Mouse (Mus musculus) ES-Bruce4 (cell line): Measurements from ENCODE around the gene 4930469K13Rik. TPM values are rescaled to one million over a fixed set of nuclear protein-coding genes. Genes with fewer than 3 reads are reported as not detected.

Experiments
- H3K27ac ChIP-seq: 2 replicates; pipeline ENCODE4 v1.5.1; 2012; ENCODE audit warnings: low read length, inconsistent platforms; ENCODE audit not compliant: insufficient read depth
- H3K27me3 ChIP-seq: 2 replicates; pipeline ENCODE4 v1.6.1; 2012; ENCODE audit warnings: mild to moderate bottlenecking, low read length, inconsistent platforms; ENCODE audit not compliant: control insufficient read depth, poor library complexity, insufficient read depth, severe bottlenecking
- H3K36me3 ChIP-seq: 2 replicates; pipeline ENCODE4 v1.6.1; 2012; ENCODE audit warnings: inconsistent platforms, mild to moderate bottlenecking, low read length, moderate library complexity; ENCODE audit not compliant: control insufficient read depth, poor library complexity, insufficient read depth, severe bottlenecking
- H3K4me1 ChIP-seq: one replicate; pipeline ENCODE4 v1.8.1; 2011; ENCODE audit warnings: low read length; ENCODE audit not compliant: control insufficient read depth, insufficient read depth
- H3K4me3 ChIP-seq: 2 replicates; pipeline ENCODE4 v1.5.1; 2011; ENCODE audit warnings: low read depth, mild to moderate bottlenecking, low read length
- H3K9ac ChIP-seq: 2 replicates; pipeline ENCODE4 v1.6.1; 2012; ENCODE audit warnings: low read depth, mild to moderate bottlenecking, inconsistent platforms; ENCODE audit not compliant: poor library complexity, severe bottlenecking
- H3K9me3 ChIP-seq: replicated peaks from 2 replicates; pipeline ENCODE4 v1.6.1; 2012; ENCODE audit warnings: mild to moderate bottlenecking, low read length, inconsistent platforms; ENCODE audit not compliant: control insufficient read depth, poor library complexity, insufficient read depth, severe bottlenecking
- CTCF ChIP-seq: IDR thresholded peaks from one replicate; pipeline ENCODE4 v1.8.1; 2011; ENCODE audit warnings: low read depth, low read length
- EP300 ChIP-seq: IDR thresholded peaks from 2 replicates; pipeline ENCODE4 v1.6.1; 2011; ENCODE audit warnings: low read depth, low read length; ENCODE audit not compliant: insufficient read depth
- POLR2A ChIP-seq: IDR thresholded peaks from one replicate; pipeline ENCODE4 v1.8.1; 2011; ENCODE audit warnings: low read length; ENCODE audit not compliant: insufficient read depth
- polyA plus RNA-seq: library from polyadenylated mRNA; stranded (reverse); fragments of >200 nt; gene quantifications from 2 replicates; pipeline ENCODE4 v1.2.4, GENCODE M21; 2011; ENCODE audit warnings: low read depth; ENCODE audit not compliant: missing spikeins, insufficient read depth, insufficient read length

4930469K13Rik gene
- polyA plus RNA-seq, 1 experiment: not detected

- no peak overlapping the region for H3K9ac ChIP-seq
- no peaks in the 10 kb centered on the region for H3K9me3 ChIP-seq
- no peak overlapping the region for H3K4me3 ChIP-seq
- no peaks in the 10 kb centered on the region for H3K27me3 ChIP-seq
- peaks cover 2% of the 10 kb centered on the region for H3K4me1 ChIP-seq
- TF ChIP-seq EP300 (no peak), CTCF (peak; percentile 88)
- H3K27ac ChIP-seq: no peak overlapping the region
- H3K36me3 ChIP-seq: no peaks in the 10 kb centered on the region
Measured at GRCm38 (mm10) chr11:34073776-34074175, 24.6 kb downstream of the 4930469K13Rik start.

GRCm38 (mm10) chr11:34072309-34072708 lies 26.0 kb downstream of the 4930469K13Rik start:
- peaks cover 2% of the 10 kb centered on the region for H3K4me1 ChIP-seq
- no peaks in the 10 kb centered on the region for H3K27me3 ChIP-seq
- no peak for TF ChIP-seq EP300
- no peak for TF ChIP-seq POLR2A
- no peak for TF ChIP-seq CTCF
- H3K9me3 ChIP-seq: no peaks in the 10 kb centered on the region
- no peak overlapping the region for H3K27ac ChIP-seq
- H3K9ac ChIP-seq: no peak overlapping the region
- H3K36me3 ChIP-seq: no peaks in the 10 kb centered on the region
- H3K4me3 ChIP-seq: no peak overlapping the region

GRCm38 (mm10) chr11:34070596-34070995 lies 27.8 kb downstream of the 4930469K13Rik start:
- Histone ChIP-seq H3K27me3 (no peaks in the 10 kb centered on the region), H3K9me3 (no peaks in the 10 kb centered on the region), H3K27ac (no peak overlapping the region), H3K36me3 (no peaks in the 10 kb centered on the region), H3K4me3 (no peak overlapping the region), H3K4me1 (peaks cover 2% of the 10 kb centered on the region), H3K9ac (no peak overlapping the region)
- no peak for TF ChIP-seq CTCF
- TF ChIP-seq EP300: no peak

- H3K27ac ChIP-seq: no peak overlapping the region
- no peak for TF ChIP-seq EP300
- TF ChIP-seq POLR2A: no peak
- no peak for TF ChIP-seq CTCF
- H3K4me1 ChIP-seq: no peaks in the 10 kb centered on the region
Measured at GRCm38 (mm10) chr11:34063702-34064485, 34.5 kb downstream of the 4930469K13Rik start.

GRCm38 (mm10) chr11:34063257-34063656 lies 35.1 kb downstream of the 4930469K13Rik start:
- H3K4me3 ChIP-seq: no peak overlapping the region
- no peak overlapping the region for H3K27ac ChIP-seq
- no peaks in the 10 kb centered on the region for H3K27me3 ChIP-seq
- H3K9me3 ChIP-seq: no peaks in the 10 kb centered on the region
- H3K4me1 ChIP-seq: no peaks in the 10 kb centered on the region
- no peak overlapping the region for H3K9ac ChIP-seq
- H3K36me3 ChIP-seq: no peaks in the 10 kb centered on the region
- TF ChIP-seq EP300 (no peak), POLR2A (no peak), CTCF (no peak)

More at GRCm38 (mm10) chr11:34063702-34064485, 34.5 kb downstream of the 4930469K13Rik start:
- Histone ChIP-seq H3K36me3 (no peaks in the 10 kb centered on the region), H3K27me3 (no peaks in the 10 kb centered on the region), H3K9ac (no peak overlapping the region), H3K9me3 (no peaks in the 10 kb centered on the region), H3K4me3 (no peak overlapping the region)

- H3K27ac ChIP-seq: no peak overlapping the region
- TF ChIP-seq CTCF (no peak), POLR2A (no peak), EP300 (no peak)
- no peaks in the 10 kb centered on the region for H3K9me3 ChIP-seq
- no peaks in the 10 kb centered on the region for H3K36me3 ChIP-seq
- no peak overlapping the region for H3K4me3 ChIP-seq
- H3K27me3 ChIP-seq: no peaks in the 10 kb centered on the region
- no peaks in the 10 kb centered on the region for H3K4me1 ChIP-seq
- no peak overlapping the region for H3K9ac ChIP-seq
Measured at GRCm38 (mm10) chr11:34061740-34062139, 36.6 kb downstream of the 4930469K13Rik start.
